Mouse (Mus musculus) neutrophil, adult 83 days (primary cell): ENCODE data around the gene Gm10944. TPM values are rescaled to one million over a fixed set of nuclear protein-coding genes. Genes with fewer than 3 reads are reported as not detected.

Source experiments
- total RNA-seq, 2 experiments: library from RNA; stranded (reverse); gene quantifications; one replicate each; pipeline ENCODE4 v1.2.4; 2023

Gene Gm10944
- not detected for total RNA-seq

GRCm38 (mm10) chr10:10681048-10681447 lies at the start of gene Gm10944:
Gene Gm10944 (plus strand): TSS chr10:10681348.

Other genes starting within 250 kb of the Gm10944 start
- gene Adgb, start 209.0 kb upstream of the Gm10944 start, total RNA-seq = under 1 TPM; 0.51 to 0.59 TPM
- 10 to 100 TPM; 76.8 to 80.1 TPM for gene Rab32, start 123.1 kb upstream of the Gm10944 start, total RNA-seq